Mouse (Mus musculus): ENCODE data around the gene Jph4.

Gene Jph4

DNA sequence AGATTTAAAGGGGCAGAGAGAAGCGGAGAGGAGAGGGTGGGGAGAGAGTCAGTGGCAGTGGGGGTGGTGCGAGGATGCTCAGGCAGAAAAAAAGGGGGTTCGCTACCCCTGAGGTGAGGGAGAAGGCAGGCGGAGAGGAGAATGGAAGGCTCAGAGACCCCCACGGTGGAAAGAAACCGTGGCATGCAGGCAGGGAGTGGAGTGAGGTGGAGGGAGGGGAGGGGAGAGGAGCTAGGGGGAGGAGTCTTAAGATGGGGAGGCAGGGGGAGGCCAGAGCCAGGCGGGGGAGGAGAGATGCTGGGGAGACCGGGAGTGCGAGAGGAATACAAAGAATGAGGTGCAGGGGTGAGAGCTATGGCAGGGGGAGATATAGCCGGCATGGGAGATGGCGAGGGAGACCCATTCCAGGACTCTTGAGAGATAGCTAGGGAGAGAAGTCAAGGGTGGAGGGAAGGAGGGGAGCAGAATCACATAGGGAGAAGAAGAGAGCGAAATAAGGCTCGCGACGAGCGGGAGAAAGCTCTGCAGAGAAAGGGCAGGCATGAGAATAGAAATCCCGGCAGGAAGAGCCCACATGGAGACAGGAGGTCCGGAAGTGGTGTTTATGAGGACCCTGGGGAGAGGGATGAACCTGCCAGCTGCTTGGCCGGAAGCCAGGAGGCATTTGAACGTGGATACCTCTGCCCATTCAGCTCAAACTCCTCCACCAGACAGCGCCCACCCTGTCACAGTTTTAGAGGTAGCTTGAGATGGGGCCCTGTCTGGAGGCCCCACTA, at the start of gene Jph4:
Gene Jph4, minus strand, starts transcription at position 511 of the 776 bp plus-strand sequence.
- no peak for DNase-seq (ENCODE audit: low spot score in 2 of 2)

DNA sequence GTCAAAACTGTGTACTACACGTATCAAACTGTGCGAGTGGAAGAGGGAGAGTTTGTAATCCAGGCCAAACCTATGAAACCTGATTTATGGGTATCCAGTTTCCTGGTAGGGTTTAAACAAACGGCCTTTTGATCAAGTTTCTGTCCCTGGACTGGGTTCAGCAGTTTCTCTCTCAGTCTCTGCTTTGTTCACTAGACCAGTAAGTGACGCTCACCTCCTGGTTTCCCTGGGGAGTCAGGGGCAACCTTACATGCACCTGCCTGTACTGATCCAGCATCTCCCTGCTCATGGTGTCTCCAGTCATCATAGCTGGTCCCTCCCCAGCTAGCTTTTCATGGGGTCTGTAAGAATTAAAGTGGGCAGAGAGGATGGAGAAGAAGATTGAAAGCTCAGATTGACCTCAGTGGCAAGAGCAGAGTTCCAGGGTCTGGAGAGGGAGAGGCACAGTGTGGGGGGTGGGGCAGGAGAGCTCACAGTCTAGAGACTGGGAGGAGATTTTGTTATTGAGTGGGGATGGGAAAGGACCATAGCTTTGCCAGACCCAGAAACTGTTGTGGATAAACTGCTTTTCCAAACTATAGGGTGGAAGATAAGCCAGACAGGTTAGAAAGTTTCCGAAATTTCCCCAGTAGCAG, 47.6 kb upstream of the Jph4 start:
- DNase-seq (ENCODE audit: low spot score in 2 of 2): no peak

DNA sequence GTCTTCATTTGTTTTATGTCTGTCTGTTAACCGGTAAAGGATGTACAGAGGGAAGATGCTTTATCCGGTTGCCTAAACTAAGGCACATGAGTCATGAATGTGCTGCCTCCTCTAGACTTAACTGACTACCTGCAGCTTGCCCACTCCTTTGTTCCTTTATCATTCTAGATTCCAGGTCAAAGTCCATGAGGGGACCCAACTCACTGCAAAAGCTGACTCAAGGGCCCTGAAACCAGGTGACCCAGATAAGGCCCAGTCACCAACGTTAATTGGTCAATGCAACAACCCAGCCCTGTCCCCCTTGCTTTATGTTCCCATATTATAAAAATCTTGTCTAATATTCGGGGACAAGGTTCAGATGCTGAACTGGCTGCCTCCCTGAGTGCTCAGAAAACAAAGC, 45.4 kb upstream of the Jph4 start:
- DNase-seq (ENCODE audit: low spot score in 2 of 2): no peak

DNA sequence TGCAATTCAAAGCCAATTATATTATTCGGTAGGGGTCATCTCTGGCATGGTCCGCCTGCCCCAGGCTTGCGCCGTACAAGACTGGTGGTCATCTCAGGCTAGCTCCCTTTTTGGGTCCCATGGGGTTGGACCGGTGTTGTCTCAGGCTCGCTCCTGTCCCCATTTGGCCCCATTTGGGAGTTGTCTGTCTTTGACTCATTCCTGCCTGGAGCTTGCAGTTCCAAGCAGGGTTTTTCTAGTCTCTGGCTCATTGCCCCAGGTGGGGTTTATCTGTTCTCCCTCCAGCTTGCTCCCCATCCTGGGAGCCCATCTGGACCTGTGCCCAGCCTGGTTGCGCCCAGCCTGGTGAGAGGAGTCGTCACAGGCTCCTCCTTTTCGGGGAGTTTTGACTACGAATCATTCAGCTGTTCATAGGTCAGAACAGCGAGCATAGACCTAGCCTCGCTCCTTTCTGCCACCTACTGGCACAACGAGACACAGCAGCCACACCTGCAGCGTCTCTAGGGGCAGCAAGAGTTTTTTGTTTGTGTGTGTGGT, 44.4 kb upstream of the Jph4 start:
- peak; percentile 50 to 77 for DNase-seq (ENCODE audit: low spot score in 2 of 2)

DNA sequence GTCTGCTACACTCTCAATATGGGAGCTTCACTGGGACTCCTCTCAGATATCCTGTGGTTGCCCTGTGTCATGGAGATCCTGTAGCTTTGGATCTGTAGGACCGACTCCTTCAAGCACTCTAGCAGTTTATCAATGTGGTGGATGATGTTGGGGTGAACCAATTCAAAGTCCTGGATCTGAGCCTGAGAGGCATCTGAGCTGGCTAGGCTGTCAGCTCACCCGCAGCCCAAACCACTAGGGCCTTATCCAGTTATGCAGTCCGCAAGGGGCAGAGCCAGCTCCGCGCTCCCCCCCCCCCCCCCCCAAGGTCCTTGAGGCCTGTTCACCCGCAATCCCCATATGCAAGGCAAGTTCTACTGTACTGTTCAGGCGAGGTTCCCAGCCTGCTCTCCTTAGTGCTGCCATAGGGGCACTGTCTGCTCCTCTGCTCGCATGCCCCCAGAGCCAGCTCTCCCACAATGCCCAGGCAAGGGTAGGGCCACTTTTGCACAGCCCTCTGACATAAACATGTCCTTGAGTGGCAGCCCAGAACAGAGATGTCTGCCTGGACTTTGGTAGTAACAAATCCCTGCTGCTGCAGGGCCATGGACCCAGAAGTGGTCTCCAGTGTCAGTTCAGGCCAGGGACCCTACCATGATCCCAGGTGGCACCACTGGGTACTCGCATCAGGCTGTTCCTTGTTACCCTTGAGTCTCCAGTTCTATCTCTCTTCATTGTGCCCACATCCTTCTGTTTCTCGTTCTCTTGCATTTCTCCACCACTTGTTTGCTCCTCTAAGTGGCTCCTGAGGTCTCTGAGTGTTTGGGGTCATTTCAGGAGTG, 43.7 kb upstream of the Jph4 start:
- no peak for DNase-seq (ENCODE audit: low spot score in 2 of 2)

DNA sequence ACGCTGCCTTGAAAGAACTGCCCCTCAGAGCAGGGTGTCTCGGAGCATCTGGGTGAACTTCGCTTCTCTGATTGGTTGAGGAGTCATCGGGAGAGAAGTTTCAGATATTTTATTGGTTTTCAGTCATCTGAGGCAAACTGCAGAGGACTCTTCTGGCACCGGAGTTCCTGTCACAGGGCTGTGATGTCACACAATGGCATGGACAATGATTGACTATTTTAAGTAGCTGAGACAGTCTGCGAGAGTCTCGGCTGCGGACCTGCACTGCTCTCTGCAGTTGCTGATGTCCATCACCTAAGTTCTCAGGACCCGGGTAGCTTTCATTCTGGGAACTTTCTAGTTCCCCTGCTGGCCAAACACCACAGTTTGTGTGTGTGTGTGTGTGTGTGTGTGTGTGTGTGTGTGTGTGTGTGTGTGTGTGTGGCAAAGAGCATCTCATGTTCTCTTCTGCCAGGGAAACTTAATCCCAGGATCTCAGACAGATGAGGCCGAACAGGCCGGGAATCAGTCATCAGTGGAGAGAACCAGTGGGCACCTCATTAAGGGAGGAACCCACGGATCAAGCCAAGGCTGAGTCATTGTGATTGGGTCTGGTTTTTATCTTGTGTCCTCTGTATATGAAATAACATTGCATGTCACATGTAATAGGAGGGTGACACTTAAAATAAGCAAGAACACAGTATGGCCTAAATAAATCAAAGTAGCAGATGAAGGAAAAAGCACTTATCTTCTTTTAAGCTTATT, 40.8 kb upstream of the Jph4 start:
- DNase-seq (ENCODE audit: low spot score in 2 of 2): no peak

DNA sequence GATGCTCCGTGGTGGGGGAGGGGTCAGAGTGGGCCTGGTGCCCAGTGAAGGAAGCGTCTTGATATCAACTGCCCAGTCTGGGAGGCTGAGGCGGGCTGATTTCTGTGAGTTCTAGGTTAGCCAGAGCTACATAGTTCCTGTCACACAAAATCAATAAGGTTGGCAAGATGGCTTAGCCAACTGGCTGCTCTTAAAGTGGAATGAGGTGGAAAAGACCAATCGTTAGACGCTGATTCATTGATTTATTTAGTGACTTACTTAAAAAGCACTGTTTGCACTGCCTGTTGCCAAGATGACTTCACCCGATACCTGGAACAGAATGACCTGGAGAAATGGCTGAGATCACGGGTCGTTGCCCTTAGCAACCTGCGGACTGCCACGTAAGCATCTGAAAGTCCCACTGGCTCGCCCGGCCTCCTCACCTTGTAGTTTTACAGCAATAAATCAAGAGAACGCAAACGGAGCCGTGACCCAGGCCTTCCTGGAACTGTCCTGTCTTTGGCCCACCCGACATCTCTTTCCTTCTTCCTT, 36.3 kb upstream of the Jph4 start:
- no peak for DNase-seq (ENCODE audit: low spot score in 2 of 2)

DNA sequence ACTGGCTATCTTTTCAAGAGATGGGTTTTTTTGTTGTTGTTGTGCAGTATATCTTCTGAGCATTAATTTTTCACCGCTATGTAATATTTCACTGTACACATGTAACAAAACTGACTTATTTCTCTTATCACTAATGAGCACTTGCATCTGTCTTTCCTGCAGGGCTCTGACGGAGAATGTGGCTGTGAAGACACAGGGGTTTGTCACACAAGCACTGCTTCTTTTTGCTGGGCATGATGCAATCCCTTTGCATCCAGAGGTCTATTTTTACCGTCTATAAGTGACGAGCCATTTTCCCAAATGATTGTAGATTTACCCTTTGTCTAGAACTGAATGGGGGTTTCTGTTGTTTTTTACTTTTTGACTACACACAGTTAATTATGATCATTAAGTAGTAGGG, 35.4 kb upstream of the Jph4 start:
- no peak for DNase-seq (ENCODE audit: low spot score in 2 of 2)

DNA sequence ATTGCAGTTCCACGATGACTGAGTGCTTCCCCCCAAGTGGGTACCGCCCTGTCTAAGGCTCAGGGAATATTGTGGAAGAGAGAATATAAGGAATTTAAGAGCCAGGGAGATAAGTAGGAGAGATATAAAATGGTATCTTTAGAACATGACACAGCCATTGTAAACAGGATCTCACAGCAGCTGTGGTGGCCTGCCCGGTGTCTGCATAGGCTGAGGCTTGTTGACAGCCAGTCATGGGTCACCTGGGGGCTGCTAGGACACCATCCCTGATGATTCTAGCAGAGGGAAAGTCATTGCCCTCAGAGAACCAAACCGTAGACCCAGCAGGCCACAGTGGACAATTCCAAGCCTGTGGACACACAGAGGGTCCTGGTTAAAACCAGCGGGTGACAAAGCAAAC, 34.2 kb upstream of the Jph4 start:
- no peak for DNase-seq (ENCODE audit: low spot score in 2 of 2)

DNA sequence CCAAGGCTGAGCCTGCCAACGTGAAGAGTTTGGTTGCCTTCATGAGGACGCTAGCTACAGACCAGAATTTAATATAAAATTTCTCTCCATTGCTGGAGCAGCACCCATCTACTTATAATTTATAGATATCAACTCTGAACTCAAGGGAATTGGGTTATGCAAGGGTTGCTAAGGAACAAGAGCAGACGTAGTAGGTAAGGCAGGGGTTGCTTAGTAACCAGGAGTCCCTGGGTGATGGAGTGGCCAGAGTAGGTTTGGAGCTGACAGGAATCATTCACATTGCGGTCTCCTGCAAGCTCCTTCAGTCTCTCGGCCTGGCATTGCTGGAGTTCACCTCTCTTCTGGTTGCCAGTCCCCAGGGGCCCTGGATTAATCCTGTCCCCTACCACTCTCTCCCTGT, 32.3 kb upstream of the Jph4 start:
- DNase-seq (ENCODE audit: low spot score in 2 of 2): no peak

DNA sequence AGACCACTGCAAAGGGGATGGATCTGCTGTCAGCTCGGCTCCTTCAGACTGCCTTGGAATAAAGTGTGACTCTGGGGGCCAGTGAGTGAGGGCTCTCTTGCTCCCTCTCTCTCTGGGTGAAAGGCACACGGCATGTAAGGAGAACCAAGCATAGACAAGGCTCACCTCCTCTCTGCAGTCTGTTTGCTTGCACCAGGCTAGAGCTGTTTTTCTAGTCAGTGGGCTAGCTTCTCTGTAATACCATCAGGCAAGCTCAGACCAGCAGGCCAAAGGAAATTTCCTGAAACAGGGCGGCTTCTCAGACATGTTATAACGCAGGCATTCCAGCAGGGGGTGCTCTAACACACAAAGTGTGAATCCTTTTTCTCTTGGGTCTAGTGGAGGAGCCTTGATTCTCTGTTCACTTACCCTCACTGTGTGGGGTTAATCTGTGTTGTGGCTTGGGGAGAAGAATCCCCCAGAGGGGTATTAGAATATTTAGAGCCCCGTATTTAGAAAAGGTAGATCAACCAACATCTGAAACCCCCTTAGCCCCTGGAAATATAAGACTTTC, 31.7 kb upstream of the Jph4 start:
- peak; percentile 38 to 72 for DNase-seq (ENCODE audit: low spot score in 2 of 2)

DNA sequence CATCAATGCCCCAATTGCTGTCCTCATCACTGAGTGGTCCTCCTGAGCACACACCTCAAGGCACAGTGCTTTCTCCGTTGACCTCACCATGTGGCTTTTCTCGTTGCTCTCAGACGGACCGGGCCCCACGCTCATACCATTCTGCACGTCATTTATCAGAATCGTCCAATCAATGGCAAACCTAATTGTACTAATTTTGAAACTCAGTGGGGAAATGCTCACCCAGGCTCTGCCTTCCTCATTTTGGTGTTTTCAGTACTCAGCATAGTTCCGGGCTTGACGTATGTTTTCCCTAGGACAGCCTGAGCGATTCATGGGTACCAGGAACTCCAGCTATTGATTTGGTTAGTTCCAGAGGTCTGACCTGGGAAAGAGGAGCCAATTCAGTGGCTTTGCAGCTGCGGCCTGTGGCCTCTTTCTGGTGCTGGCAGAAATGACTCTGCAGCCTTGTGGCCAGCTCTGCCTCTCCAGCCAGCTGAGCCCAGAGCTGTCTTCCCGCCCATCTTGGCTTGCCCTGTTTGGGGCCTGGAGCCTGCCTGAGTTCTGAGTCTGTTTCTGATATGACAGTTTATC, 30.2 kb upstream of the Jph4 start:
- DNase-seq (ENCODE audit: low spot score in 2 of 2): no peak

DNA sequence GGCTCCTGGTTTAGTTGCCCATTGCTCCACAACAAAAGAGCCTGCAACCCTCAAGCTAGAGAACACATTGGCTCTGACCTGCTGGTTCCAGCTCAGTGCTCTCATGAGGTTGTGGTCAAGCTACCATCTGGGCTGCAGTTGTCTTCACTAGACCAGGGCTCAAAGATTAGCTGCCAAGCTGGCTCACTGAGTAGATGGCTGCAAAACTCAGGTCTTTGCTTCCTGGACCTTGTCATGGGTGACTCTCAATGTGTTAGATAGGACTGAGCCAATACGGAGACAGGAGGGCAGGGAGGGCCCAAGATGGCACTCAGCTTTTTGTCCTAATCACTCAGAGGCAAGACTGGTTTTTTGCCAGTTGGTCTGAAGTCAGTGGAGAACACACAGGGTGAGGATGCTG, 29.6 kb upstream of the Jph4 start:
- no peak for DNase-seq (ENCODE audit: low spot score in 2 of 2)

DNA sequence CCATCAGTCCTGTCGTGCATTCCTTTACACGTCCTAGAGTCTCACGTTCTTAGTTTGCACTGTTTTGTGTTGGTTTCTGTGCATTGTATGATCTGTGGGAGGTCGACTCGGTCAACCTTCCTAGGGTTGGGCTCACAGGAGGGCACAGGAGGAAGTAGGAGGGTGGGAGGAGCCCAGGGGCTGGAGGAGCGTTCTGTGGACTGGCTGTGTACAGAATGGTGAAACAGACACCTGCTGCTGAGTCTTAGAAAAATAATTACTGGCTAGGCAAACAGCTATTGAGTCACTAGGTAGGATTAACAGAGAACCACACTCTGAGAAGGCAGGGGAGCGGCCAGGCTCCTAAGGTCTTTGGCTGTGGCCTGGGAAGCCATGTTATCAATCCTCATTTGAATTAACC, 22.6 kb upstream of the Jph4 start:
- no peak for DNase-seq (ENCODE audit: low spot score in 2 of 2)

DNA sequence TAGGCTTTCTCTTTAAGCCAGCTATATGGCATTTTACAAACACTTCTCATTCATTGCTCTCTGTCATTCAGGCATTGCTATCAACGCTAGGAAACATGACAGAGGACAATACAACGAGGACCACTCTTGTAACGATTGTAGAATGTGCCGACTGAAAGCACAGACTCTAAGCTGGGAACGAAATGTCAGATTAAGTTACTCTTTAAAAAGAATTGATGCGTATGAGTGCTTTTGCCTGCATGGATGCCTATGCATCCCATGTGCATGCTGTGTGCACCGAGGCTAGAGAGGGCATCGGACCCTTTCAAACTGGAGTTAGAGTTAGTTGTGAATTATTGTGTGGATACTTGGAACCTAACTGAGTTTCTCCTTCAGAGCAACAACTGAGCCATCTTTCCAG, 18.9 kb upstream of the Jph4 start:
- DNase-seq (ENCODE audit: low spot score in 2 of 2): no peak

DNA sequence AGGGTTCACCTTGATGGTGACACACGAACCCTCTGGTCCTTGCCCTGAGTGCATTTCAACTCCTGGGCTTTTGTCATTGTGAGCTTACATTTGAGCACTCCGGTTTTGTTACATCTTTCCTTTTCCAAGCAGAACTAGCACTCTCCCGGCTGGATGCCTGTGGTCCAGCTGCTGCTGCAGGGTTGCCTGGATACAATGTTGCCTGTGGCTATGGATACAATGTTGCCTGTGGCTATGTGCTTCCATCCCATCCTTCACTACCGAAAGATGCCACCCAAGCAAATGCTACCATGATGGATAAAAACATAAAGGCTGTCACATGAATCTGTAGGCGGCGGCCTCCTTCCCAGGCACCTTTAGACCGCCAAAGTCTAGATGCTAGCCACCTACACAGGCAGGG, 9.8 kb upstream of the Jph4 start:
- no peak for DNase-seq (ENCODE audit: low spot score in 2 of 2)

DNA sequence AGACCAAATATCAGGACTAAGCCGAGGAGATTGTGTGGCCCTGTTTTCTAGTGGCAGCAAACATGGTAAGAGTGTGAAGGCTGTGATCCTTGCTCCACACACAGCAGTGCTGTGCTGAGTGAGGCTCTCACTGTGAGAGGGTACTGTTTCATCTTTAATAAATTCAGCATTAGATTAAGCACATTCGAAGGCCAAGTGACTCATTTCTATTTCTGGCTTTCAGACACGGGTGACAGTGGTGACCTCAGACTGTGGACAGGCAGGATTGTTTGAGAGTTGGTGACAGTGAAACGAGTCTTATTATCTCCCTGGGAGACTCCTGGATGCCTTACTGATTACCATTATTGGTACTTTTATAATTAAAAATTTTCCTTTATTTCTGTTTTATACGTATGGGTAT, 9.0 kb upstream of the Jph4 start:
- no peak for DNase-seq (ENCODE audit: low spot score in 2 of 2)

DNA sequence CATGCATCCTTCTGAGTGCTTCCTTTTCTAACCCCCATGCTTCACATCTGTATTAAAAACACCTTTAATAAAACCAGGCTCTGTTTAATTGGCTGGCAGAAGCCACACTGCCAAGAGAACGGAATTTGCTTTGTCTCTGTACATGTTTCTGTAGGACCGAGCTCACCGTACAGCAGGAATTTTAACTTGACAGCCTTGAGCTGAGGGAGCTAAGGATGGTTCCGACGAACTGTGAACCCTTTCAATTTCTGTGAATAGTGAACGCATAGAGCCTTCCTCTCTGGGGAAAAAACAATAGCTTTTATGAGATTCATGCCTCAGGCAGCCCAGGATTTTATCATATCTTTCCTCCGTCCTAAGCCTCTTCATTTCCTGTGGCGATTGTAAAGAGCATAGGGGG, 5.6 kb upstream of the Jph4 start:
- DNase-seq (ENCODE audit: low spot score in 2 of 2): no peak

DNA sequence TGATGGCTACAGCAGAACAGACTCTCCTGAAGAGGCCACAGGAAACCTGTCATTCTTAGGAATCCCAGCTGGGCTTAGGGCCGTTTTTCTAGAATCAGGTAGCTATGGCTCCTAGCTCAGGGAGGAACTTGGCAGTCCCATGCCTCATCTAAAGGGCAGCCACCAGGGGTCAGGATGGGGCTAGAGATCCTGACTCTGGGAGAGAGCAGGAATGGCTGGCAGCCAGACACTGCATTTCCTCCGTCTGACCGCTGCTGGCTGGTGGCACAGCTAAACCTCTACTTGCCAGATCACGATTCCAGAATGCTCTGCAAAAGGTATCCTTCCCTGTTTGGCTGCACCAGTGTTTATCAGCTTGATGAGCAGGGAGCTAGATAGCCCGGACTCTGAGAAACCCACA, 5.2 kb upstream of the Jph4 start:
- DNase-seq (ENCODE audit: low spot score in 2 of 2): peak in 1 of 2 experiments; percentile 58

DNA sequence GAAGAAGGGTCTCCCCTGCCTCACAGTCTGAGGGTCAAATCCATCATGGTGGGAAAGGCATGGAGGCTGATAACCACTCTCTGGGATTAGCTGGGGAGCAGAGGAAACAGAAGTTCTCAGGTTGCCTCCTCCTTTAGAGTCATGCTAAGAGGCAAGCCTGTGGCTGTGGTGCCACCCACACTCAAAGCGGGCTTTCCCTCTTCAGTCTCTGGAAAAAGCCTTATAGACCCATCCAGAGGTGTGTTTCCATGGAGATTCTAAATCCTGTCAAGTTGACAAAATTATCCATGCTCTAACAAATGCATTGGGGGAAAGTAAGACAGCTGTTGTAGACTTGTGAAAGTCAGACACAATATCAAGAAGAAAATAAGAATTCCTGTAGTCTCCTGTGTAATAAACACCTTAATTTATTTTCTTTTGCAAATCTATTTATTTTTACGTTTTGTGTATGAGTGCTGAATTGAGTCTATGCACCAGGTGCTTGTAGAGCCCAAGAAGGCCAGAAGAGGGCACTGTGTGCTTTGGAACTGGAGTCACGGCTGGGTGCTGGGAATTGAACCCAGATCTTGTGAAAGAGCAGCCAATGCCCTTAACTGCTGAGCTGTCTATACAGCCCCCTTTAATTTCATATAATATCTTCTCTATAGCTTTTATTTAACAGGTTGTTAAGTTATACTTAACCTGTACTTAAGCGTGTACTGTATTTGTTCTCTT, 2.8 kb upstream of the Jph4 start:
- no peak for DNase-seq (ENCODE audit: low spot score in 2 of 2)

All from spleen, postnatal 10 days (tissue).